Mouse (Mus musculus) megakaryocyte, embryonic 14.5 days (primary cell): ENCODE results near the gene Fntb.

Source experiments
- FLI1 ChIP-seq: IDR thresholded peaks from 2 replicates; pipeline ENCODE4 v1.6.1; 2012; ENCODE audit warnings: low read length, inconsistent platforms, mixed read lengths
- GATA1 ChIP-seq: IDR thresholded peaks from 3 replicates; pipeline ENCODE4 v1.6.1; 2012; ENCODE audit warnings: mixed read lengths, low read length, inconsistent platforms, borderline replicate concordance

GRCm38 (mm10) chr12:76883824-76884223 is 118.4 kb downstream of the Fntb start:
- TF ChIP-seq GATA1: no peak
- no peak for TF ChIP-seq FLI1
